Mouse (Mus musculus): ENCODE results near the gene Ttf2. TPM values are rescaled to one million over a fixed set of nuclear protein-coding genes. Genes with fewer than 3 reads are reported as not detected.

Gene Ttf2
- polyA plus RNA-seq, 1 experiment from 2014 or later = 11.2 TPM

- no peak for ATAC-seq (ENCODE audit: insufficient number of reproducible peaks, low FRiP score, low TSS enrichment, low read depth)
- 2% methylated on average over 1 of the region's 1 CpGs for WGBS
These were observed 4.4 kb upstream of the Ttf2 start for GRCm38 (mm10) chr3:100973906-100974305.

GRCm38 (mm10) chr3:100963849-100964542, 5.5 kb downstream of the Ttf2 start:
- Histone ChIP-seq H3K9ac (no peak overlapping the region), H3K9me3 (replicated peaks) (no peaks in the 10 kb centered on the region), H3K27me3 (no peaks in the 10 kb centered on the region), H3K4me3 (replicated peaks) (no peak overlapping the region), H3K27ac (replicated peaks) (no peak overlapping the region), H3K36me3 (peaks cover 41% of the 10 kb centered on the region), H3K4me2 (replicated peaks) (no peak overlapping the region), H3K4me1 (peaks cover 4% of the 10 kb centered on the region; the same call in 1 of the 2 replicates)
- WGBS = 74% methylated on average over 14 of the region's 14 CpGs
- ATAC-seq (ENCODE audit: insufficient number of reproducible peaks, low FRiP score, low TSS enrichment, low read depth) = no peak

More at GRCm38 (mm10) chr3:100973906-100974305, 4.4 kb upstream of the Ttf2 start:
- H3K27ac ChIP-seq (replicated peaks) = no peak overlapping the region
- H3K4me2 ChIP-seq (replicated peaks) = no peak overlapping the region
- peaks cover 6% of the 10 kb centered on the region for H3K4me1 ChIP-seq
- H3K9ac ChIP-seq = no peak overlapping the region
- no peak overlapping the region for H3K4me3 ChIP-seq (replicated peaks)
- no peaks in the 10 kb centered on the region for H3K9me3 ChIP-seq (replicated peaks)
- H3K27me3 ChIP-seq = no peaks in the 10 kb centered on the region
- H3K36me3 ChIP-seq = no peaks in the 10 kb centered on the region

GRCm38 (mm10) chr3:100961501-100961900, 8.0 kb downstream of the Ttf2 start:
- Histone ChIP-seq H3K36me3 (peaks cover 64% of the 10 kb centered on the region), H3K4me2 (replicated peaks) (no peak overlapping the region), H3K4me1 (no peaks in the 10 kb centered on the region), H3K27me3 (no peaks in the 10 kb centered on the region), H3K9me3 (replicated peaks) (no peaks in the 10 kb centered on the region), H3K27ac (replicated peaks) (no peak overlapping the region), H3K4me3 (replicated peaks) (no peak overlapping the region), H3K9ac (no peak overlapping the region)
- ATAC-seq (ENCODE audit: insufficient number of reproducible peaks, low FRiP score, low TSS enrichment, low read depth) = no peak
- 84% methylated on average over 7 of the region's 7 CpGs for WGBS

DNA sequence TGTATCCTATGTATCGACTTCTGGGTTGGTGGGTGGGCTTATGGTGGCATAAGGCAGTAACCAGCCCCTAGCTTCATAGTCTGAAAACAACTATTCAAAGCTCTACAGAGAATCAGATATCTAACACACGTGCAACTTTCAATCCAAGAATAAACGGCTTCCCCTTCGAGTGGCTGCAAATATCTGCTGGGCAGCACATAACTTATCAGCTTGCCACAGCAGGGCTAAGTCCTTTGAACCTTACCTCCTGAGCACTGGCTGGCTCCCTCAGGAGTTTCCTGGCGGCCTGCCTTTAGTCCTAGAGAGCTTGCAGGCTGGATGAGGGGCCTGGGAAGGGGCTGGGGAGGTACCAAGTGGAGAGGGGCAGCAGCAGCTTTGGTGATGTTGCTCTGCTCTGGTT, 8.5 kb downstream of the Ttf2 start:
- H3K4me1 ChIP-seq = no peaks in the 10 kb centered on the region
- no peak overlapping the region for H3K4me3 ChIP-seq (replicated peaks)
- no peak for ATAC-seq (ENCODE audit: insufficient number of reproducible peaks, low FRiP score, low TSS enrichment, low read depth)
- peaks cover 67% of the 10 kb centered on the region for H3K36me3 ChIP-seq
- H3K27ac ChIP-seq (replicated peaks) = no peak overlapping the region
- 76% methylated on average over 5 of the region's 5 CpGs for WGBS
- no peaks in the 10 kb centered on the region for H3K9me3 ChIP-seq (replicated peaks)
- H3K4me2 ChIP-seq (replicated peaks) = no peak overlapping the region
- no peak overlapping the region for H3K9ac ChIP-seq
- no peaks in the 10 kb centered on the region for H3K27me3 ChIP-seq

DNA sequence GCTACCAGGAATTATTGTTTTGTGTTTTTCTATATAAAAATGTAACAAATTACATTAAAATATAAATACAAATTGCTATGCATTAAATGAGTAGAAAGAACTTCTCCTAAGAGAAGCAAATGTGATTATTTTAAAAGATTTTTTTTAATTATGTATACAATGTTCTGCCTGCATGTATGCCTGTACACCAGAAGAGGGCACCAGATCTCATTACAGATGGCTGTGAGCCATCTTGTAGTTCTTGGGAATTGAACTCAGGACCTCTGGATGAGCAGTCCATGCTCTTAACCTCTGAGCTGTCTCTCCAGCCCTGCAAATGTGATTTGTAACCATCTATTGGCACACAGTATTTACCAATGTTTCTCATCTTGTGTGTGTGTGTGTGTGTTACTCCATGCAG, 14.8 kb downstream of the Ttf2 start:
- H3K9me3 ChIP-seq (replicated peaks) = no peaks in the 10 kb centered on the region
- H3K4me3 ChIP-seq (replicated peaks) = no peak overlapping the region
- no peak overlapping the region for H3K27ac ChIP-seq (replicated peaks)
- no peak overlapping the region for H3K9ac ChIP-seq
- no peaks in the 10 kb centered on the region for H3K27me3 ChIP-seq
- ATAC-seq (ENCODE audit: insufficient number of reproducible peaks, low FRiP score, low TSS enrichment, low read depth) = no peak
- H3K36me3 ChIP-seq = peaks cover 85% of the 10 kb centered on the region
- H3K4me1 ChIP-seq = no peaks in the 10 kb centered on the region
- H3K4me2 ChIP-seq (replicated peaks) = no peak overlapping the region

GRCm38 (mm10) chr3:100951531-100951930, 17.9 kb downstream of the Ttf2 start:
- no peaks in the 10 kb centered on the region for H3K9me3 ChIP-seq (replicated peaks)
- ATAC-seq (ENCODE audit: insufficient number of reproducible peaks, low FRiP score, low TSS enrichment, low read depth) = no peak
- H3K27me3 ChIP-seq = no peaks in the 10 kb centered on the region
- H3K4me3 ChIP-seq (replicated peaks) = no peak overlapping the region
- H3K9ac ChIP-seq = no peak overlapping the region
- no peak overlapping the region for H3K4me2 ChIP-seq (replicated peaks)
- H3K27ac ChIP-seq (replicated peaks) = no peak overlapping the region
- no peaks in the 10 kb centered on the region for H3K4me1 ChIP-seq
- H3K36me3 ChIP-seq = peaks cover 82% of the 10 kb centered on the region
- 86% methylated on average over 4 of the region's 4 CpGs for WGBS

DNA sequence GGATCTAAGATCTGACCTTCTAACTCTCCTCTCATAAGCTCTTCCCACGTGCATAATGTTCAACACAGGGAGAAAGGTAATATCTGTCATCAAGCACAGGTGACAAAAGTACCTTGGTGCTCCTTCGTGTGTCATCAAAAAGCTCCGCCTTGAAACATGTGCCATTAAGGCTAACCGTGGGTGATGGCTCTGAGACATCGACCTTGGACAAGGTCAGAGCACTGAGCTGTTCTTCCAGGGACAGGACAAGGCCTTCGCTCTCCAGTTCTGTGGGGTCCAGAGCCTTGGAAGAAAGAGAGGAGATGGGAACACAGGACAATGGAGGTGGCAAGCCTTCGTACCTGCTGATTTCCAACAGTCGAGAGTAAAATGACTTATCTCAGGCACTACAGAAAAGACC, 22.2 kb downstream of the Ttf2 start:
- ATAC-seq (ENCODE audit: insufficient number of reproducible peaks, low FRiP score, low TSS enrichment, low read depth) = no peak
- Histone ChIP-seq H3K9ac (no peak overlapping the region), H3K4me1 (no peaks in the 10 kb centered on the region), H3K9me3 (replicated peaks) (no peaks in the 10 kb centered on the region), H3K4me3 (replicated peaks) (no peak overlapping the region), H3K27me3 (no peaks in the 10 kb centered on the region), H3K36me3 (peaks cover 83% of the 10 kb centered on the region), H3K27ac (replicated peaks) (no peak overlapping the region), H3K4me2 (replicated peaks) (no peak overlapping the region)
- 87% methylated on average over 8 of the region's 8 CpGs for WGBS

- H3K9me3 ChIP-seq (replicated peaks) = no peaks in the 10 kb centered on the region
- no peak overlapping the region for H3K4me2 ChIP-seq (replicated peaks)
- no peak overlapping the region for H3K9ac ChIP-seq
- 77% methylated on average over 4 of the region's 4 CpGs for WGBS
- H3K4me1 ChIP-seq = no peaks in the 10 kb centered on the region
- H3K27me3 ChIP-seq = no peaks in the 10 kb centered on the region
- peaks cover 85% of the 10 kb centered on the region for H3K36me3 ChIP-seq
- H3K27ac ChIP-seq (replicated peaks) = no peak overlapping the region
- ATAC-seq (ENCODE audit: insufficient number of reproducible peaks, low FRiP score, low TSS enrichment, low read depth) = no peak
- no peak overlapping the region for H3K4me3 ChIP-seq (replicated peaks)
These were observed 28.9 kb downstream of the Ttf2 start for GRCm38 (mm10) chr3:100940496-100941037.

GRCm38 (mm10) chr3:100938211-100938610, 31.3 kb downstream of the Ttf2 start:
- 93% methylated on average over 4 of the region's 4 CpGs for WGBS

DNA sequence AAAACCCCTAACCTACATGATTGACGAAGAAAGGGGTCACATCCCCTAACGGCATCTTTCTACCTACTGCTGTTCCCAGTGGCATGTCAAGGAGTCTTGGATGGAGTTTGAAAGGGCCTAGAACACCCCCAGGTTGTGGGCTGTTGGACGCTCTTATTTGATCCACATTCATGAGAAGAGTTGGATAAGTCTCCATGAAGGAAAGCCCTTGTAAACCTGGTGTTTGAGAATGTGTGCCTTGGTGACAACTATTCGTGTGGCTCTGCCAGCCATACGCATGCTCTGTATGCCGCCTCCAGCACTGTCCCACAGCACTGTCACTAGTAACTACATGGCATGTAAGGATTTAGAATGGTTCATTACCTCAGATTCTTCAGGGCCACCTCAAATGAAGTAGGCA, 33.3 kb downstream of the Ttf2 start:
- no peak for ATAC-seq (ENCODE audit: insufficient number of reproducible peaks, low FRiP score, low TSS enrichment, low read depth)
- H3K4me2 ChIP-seq (replicated peaks) = no peak overlapping the region
- no peaks in the 10 kb centered on the region for H3K9me3 ChIP-seq (replicated peaks)
- H3K9ac ChIP-seq = no peak overlapping the region
- no peaks in the 10 kb centered on the region for H3K27me3 ChIP-seq
- peaks cover 84% of the 10 kb centered on the region for H3K36me3 ChIP-seq
- H3K4me1 ChIP-seq = no peaks in the 10 kb centered on the region
- 97% methylated on average over 6 of the region's 6 CpGs for WGBS
- H3K27ac ChIP-seq (replicated peaks) = no peak overlapping the region
- H3K4me3 ChIP-seq (replicated peaks) = no peak overlapping the region

More at GRCm38 (mm10) chr3:100938211-100938610, 31.3 kb downstream of the Ttf2 start:
- H3K9ac ChIP-seq = no peak overlapping the region
- peaks cover 78% of the 10 kb centered on the region for H3K36me3 ChIP-seq
- ATAC-seq (ENCODE audit: insufficient number of reproducible peaks, low FRiP score, low TSS enrichment, low read depth) = no peak
- no peak overlapping the region for H3K4me3 ChIP-seq (replicated peaks)
- H3K27me3 ChIP-seq = no peaks in the 10 kb centered on the region
- no peaks in the 10 kb centered on the region for H3K9me3 ChIP-seq (replicated peaks)
- no peak overlapping the region for H3K4me2 ChIP-seq (replicated peaks)
- no peak overlapping the region for H3K27ac ChIP-seq (replicated peaks)
- H3K4me1 ChIP-seq = no peaks in the 10 kb centered on the region

DNA sequence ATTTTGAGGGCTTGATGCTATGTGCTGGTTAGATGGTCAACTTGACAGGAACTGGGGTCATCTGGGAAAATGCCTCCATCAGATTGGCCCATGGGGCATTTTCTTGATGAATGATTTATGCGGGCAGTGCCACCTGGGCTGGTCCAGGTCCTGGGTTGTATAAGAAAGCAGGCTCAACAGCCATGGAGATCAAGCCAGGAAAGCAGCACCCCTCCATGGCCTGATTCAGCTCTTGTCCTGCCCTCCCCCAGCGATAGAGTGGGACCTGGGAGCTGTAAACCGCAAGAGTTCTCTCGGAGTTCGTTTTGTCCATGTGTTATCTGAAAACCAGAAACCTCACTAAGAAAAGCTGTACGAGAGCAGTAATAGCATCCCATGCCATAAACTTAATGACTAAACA, 33.9 kb downstream of the Ttf2 start:
- H3K27ac ChIP-seq (replicated peaks) = no peak overlapping the region
- ATAC-seq (ENCODE audit: insufficient number of reproducible peaks, low FRiP score, low TSS enrichment, low read depth) = no peak
- H3K4me3 ChIP-seq (replicated peaks) = no peak overlapping the region
- H3K36me3 ChIP-seq = peaks cover 79% of the 10 kb centered on the region
- whole genome bisulfite sequencing = 94% methylated on average over 6 of the region's 6 CpGs
- no peaks in the 10 kb centered on the region for H3K9me3 ChIP-seq (replicated peaks)
- no peaks in the 10 kb centered on the region for H3K27me3 ChIP-seq
- no peak overlapping the region for H3K4me2 ChIP-seq (replicated peaks)
- H3K4me1 ChIP-seq = no peaks in the 10 kb centered on the region
- no peak overlapping the region for H3K9ac ChIP-seq
